Mouse (Mus musculus) neural tube, embryonic 12.5 days (tissue): ENCODE measurements around the gene Cryzl2. TPM values are rescaled to one million over a fixed set of nuclear protein-coding genes. Genes with fewer than 3 reads are reported as not detected.

Source experiments
- ATAC-seq: fragments of 200-750 bp; cut with Nextera tagmentation; 2 replicates; pipeline ENCODE4 v1.8.0; 2017; ENCODE audit warnings: low read depth, mild to moderate bottlenecking, moderate TSS enrichment, moderate library complexity; ENCODE audit not compliant: low FRiP score
- H3K27ac ChIP-seq: fragments of 300-500 bp; sonication (generic); 2 replicates; pipeline ENCODE4 v1.5.1; 2016
- H3K27me3 ChIP-seq: fragments of 300-500 bp; sonication (generic); replicated peaks from 2 replicates; pipeline ENCODE4 v1.6.1; 2016; ENCODE audit warnings: mild to moderate bottlenecking
- H3K36me3 ChIP-seq: fragments of 300-500 bp; sonication (generic); 2 replicates; pipeline ENCODE4 v1.6.1; 2016; ENCODE audit warnings: mild to moderate bottlenecking
- H3K4me1 ChIP-seq: fragments of 300-500 bp; sonication (generic); 2 replicates; pipeline ENCODE4 v1.6.1; 2016
- H3K4me2 ChIP-seq: fragments of 300-500 bp; sonication (generic); replicated peaks from 2 replicates; pipeline ENCODE4 v1.6.1; 2016; ENCODE audit warnings: mild to moderate bottlenecking
- H3K4me3 ChIP-seq: fragments of 300-500 bp; sonication (generic); 2 replicates; pipeline ENCODE4 v1.5.1; 2016
- H3K9ac ChIP-seq: fragments of 300-500 bp; sonication (generic); 2 replicates; pipeline ENCODE4 v1.6.1; 2016; ENCODE audit warnings: mild to moderate bottlenecking
- H3K9me3 ChIP-seq: fragments of 300-500 bp; sonication (generic); 2 replicates; pipeline ENCODE4 v1.6.1; 2016; ENCODE audit warnings: mild to moderate bottlenecking
- WGBS: fragments of 180-500 bp; shearing (Covaris S2); methylation state at CpG from one replicate; pipeline ENCODE4 v1.1.7; 2016; 5-methylcytosine and 5-hydroxymethylcytosine counted together
- polyA plus RNA-seq: library from polyadenylated mRNA; unstranded; fragments of >200 nt; fragmentation: Nextera tagmentation; extraction: Ambion mirVana; gene quantifications from 2 replicates; pipeline ENCODE4 v1.2.1, GENCODE M21; 2016

Gene Cryzl2
- polyA plus RNA-seq, 1 experiment from 2014 or later, result 9.0 TPM

GRCm38 (mm10) chr1:157444632-157445300 lies 13.6 kb upstream of the Cryzl2 start:
- no peak overlapping the region for H3K9ac ChIP-seq
- H3K4me1 ChIP-seq, result peaks cover 28% of the 10 kb centered on the region
- H3K27ac ChIP-seq, result no peak overlapping the region
- H3K4me2 ChIP-seq, result no peak overlapping the region
- no peaks in the 10 kb centered on the region for H3K36me3 ChIP-seq
- no peak overlapping the region for H3K4me3 ChIP-seq
- WGBS, result 70% methylated on average over 13 of the region's 13 CpGs
- H3K27me3 ChIP-seq, result no peaks in the 10 kb centered on the region
- H3K9me3 ChIP-seq, result no peaks in the 10 kb centered on the region
- ATAC-seq, result no peak

- WGBS, result 94% methylated on average over 6 of the region's 6 CpGs
- ATAC-seq, result no peak
- peaks cover 31% of the 10 kb centered on the region for H3K4me1 ChIP-seq
- no peaks in the 10 kb centered on the region for H3K9me3 ChIP-seq
- H3K27ac ChIP-seq, result no peak overlapping the region
- no peak overlapping the region for H3K4me3 ChIP-seq
- no peaks in the 10 kb centered on the region for H3K36me3 ChIP-seq
- H3K27me3 ChIP-seq, result no peaks in the 10 kb centered on the region
- no peak overlapping the region for H3K4me2 ChIP-seq
- no peak overlapping the region for H3K9ac ChIP-seq
Measured at GRCm38 (mm10) chr1:157445398-157445910, 12.9 kb upstream of the Cryzl2 start.

- H3K4me1 ChIP-seq, result peaks cover 33% of the 10 kb centered on the region
- no peak overlapping the region for H3K4me3 ChIP-seq
- no peaks in the 10 kb centered on the region for H3K27me3 ChIP-seq
- no peak overlapping the region for H3K27ac ChIP-seq
- H3K36me3 ChIP-seq, result no peaks in the 10 kb centered on the region
- no peaks in the 10 kb centered on the region for H3K9me3 ChIP-seq
- H3K9ac ChIP-seq, result no peak overlapping the region
- H3K4me2 ChIP-seq, result no peak overlapping the region
- no peak for ATAC-seq
- 70% methylated on average over 7 of the region's 7 CpGs for WGBS
Measured at GRCm38 (mm10) chr1:157446325-157446724, 12.1 kb upstream of the Cryzl2 start.

DNA sequence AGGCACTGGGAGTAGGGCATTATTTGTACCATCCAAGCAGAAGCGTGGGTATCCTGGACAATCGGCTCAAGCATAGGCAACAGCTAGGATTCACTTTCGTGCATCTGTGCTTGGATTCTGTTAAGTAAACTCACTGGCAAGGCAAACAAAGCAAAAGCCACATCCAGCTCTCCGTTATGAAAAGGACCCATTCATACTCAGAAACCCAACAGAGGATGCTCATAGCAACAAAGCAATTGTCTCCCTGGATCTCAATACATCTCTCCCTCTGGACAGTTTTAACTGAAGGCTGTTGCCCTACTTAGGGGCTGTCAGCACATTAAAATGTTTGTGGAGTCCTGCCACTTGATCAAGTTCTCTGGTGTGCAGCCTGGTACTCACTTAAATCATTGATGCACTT lies 11.2 kb upstream of the Cryzl2 start:
- no peak overlapping the region for H3K27ac ChIP-seq
- no peak overlapping the region for H3K4me2 ChIP-seq
- H3K4me1 ChIP-seq, result peaks cover 33% of the 10 kb centered on the region
- H3K9ac ChIP-seq, result no peak overlapping the region
- H3K36me3 ChIP-seq, result no peaks in the 10 kb centered on the region
- 41% methylated on average over 4 of the region's 4 CpGs for WGBS
- H3K4me3 ChIP-seq, result no peak overlapping the region
- no peak for ATAC-seq
- H3K9me3 ChIP-seq, result no peaks in the 10 kb centered on the region
- no peaks in the 10 kb centered on the region for H3K27me3 ChIP-seq

DNA sequence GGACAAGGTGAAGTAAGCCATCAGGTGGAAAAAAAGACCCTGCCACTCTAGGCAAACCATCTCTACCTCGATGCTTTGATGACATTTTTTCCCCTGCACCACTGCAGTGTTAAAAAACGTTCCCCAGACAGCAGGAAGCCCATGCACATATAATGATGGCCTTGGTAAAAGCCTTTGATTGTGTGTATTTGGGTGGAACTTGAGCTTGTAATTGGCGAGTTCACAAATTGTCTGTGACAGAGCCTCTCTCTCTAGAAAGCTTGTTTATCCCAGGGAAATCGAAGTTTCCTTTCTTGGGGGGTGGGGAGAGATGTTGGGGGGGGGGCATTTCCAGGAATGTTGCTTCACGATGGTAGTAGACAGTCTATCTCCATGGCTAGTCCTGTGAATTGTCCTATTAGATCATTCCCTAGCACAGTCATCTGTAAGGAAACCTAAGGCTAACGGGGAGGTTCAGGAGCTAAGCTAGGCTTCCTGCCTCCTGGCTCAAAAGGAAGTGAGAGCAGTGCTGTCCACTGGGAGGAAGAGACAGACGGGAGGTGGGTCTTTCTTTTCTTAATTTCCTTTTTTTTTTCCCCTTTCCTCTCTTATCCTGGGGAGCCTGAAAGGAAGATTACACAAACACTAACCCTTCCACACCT lies 10.1 kb upstream of the Cryzl2 start:
- Histone ChIP-seq H3K27ac (no peak overlapping the region), H3K36me3 (no peaks in the 10 kb centered on the region), H3K9ac (no peak overlapping the region), H3K4me1 (peaks cover 31% of the 10 kb centered on the region), H3K4me2 (no peak overlapping the region), H3K9me3 (no peaks in the 10 kb centered on the region), H3K27me3 (no peaks in the 10 kb centered on the region), H3K4me3 (no peak overlapping the region)
- 29% methylated on average over 7 of the region's 7 CpGs for WGBS
- no peak for ATAC-seq

DNA sequence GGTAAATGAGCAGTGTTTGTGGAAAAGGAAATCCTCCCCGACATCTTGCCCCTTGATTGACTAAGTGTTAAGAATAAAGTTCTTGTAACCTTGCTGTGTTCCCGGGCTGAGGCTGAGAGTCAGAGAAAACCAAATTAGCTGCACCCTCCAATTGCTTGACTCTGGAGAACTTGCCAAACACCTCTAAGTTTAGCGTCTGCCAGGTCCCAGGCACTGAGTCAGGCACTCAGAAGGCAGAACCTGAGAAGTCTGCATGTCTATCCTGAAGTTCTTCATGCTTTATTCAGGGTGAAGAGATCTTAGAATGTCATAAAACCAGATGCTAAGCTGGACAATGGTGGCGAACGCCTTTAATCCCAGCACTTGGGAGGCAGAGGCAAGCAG lies 9.6 kb upstream of the Cryzl2 start:
- Histone ChIP-seq H3K27me3 (no peaks in the 10 kb centered on the region), H3K9me3 (no peaks in the 10 kb centered on the region), H3K36me3 (no peaks in the 10 kb centered on the region), H3K4me2 (no peak overlapping the region), H3K9ac (no peak overlapping the region), H3K4me1 (peaks cover 27% of the 10 kb centered on the region), H3K27ac (no peak overlapping the region), H3K4me3 (no peak overlapping the region)
- ATAC-seq, result no peak
- WGBS, result 80% methylated on average over 5 of the region's 5 CpGs

GRCm38 (mm10) chr1:157449532-157449931 lies 8.8 kb upstream of the Cryzl2 start:
- no peak overlapping the region for H3K4me3 ChIP-seq
- H3K4me2 ChIP-seq, result peak overlapping the region; percentile 44
- peaks cover 27% of the 10 kb centered on the region for H3K4me1 ChIP-seq
- no peak overlapping the region for H3K9ac ChIP-seq
- no peaks in the 10 kb centered on the region for H3K36me3 ChIP-seq
- no peak for ATAC-seq
- WGBS, result 14% methylated on average over 10 of the region's 10 CpGs
- no peaks in the 10 kb centered on the region for H3K9me3 ChIP-seq
- no peak overlapping the region for H3K27ac ChIP-seq
- H3K27me3 ChIP-seq, result no peaks in the 10 kb centered on the region

DNA sequence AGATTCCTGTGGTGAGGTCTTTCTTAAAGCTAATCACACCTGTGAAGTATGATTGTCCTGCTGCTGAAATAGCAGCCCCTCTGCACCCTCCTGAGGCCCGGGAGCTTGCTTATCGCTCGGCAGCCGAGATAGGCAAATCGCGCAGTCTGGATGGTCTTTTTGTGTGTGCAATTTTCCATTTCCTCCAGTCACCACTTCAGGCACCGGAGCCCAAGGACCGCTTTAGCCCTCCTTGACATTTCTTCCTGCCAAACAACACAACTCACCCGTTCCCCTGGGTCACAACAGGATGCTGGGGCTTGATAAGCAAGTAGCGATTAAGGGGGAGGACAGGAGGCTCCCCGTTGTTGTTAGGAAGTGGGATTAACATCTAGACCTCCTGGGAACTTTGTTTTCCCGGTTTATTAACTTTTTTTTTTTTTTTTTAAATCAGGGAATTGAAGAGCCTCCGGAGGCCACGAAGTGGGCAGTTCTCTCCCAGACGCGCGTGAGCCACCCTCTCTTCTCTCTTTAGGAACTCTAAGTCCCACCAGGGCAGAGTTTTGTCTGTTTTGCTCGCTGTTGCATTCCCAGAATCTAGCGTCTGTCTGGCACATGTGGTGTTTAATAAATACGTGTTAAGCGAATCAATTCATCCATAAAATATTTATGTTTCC lies 8.3 kb upstream of the Cryzl2 start:
- Histone ChIP-seq H3K36me3 (no peaks in the 10 kb centered on the region), H3K4me3 (no peak overlapping the region), H3K9ac (no peak overlapping the region), H3K4me1 (peaks cover 27% of the 10 kb centered on the region), H3K27me3 (no peaks in the 10 kb centered on the region), H3K27ac (no peak overlapping the region), H3K4me2 (peak overlapping the region; percentile 44), H3K9me3 (no peaks in the 10 kb centered on the region)
- ATAC-seq, result no peak
- WGBS, result 11% methylated on average over 21 of the region's 21 CpGs

DNA sequence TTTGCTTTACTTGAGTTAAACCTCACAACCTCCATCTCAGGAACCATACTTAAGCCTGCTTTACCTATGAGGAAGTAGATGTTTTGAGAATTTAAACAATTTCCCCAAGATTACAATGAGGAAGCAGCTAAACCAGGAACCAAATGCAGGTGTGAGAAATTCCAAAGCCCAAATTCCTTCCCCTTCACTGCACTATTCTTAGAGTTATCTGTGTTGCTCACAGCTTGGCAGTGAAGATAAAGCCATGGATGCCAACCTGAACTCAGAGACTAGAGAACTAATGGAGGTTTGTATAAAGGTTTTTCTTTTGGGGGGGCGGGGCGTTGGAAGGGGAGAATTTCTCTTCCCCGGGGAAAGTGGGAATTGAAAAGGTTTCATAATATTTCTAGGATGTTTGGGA lies 6.1 kb upstream of the Cryzl2 start:
- Histone ChIP-seq H3K9ac (no peak overlapping the region), H3K36me3 (no peaks in the 10 kb centered on the region), H3K4me3 (no peak overlapping the region)

DNA sequence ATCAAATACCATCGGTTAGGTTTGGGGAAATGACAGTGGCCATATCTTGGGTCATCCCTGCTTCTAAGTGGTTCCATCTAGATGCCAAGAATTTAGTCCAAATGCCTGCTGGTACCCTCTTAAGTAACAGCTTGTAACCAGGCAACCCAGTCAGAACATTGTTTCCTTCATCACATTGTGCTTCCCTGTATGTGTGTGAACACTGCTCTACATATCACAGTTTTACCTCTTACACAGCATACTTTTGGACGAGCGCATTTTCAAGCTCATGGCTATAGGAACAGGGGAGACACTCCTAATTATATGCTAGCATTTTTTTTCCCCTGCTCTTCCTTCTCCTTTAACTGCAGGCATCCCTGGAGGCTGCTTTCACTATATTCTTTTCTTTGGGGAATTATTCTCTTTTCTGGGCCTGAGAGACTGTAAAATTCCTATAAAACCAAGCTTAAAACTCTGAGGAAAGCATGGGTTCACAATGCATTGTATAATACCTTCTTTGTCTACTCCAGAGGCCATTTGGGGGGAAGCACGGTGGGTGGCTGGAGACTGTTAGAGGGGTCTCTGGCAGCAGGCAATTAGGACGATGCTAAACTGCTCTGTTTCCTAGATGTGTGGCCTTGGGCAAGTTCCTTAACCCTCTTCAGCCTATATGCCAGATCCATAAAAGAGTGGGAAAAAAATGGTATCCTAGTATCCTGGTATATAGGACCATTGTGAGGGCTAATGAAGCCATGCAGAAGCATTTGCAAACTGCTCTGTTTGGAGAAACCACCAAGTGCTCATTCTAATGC lies 5.4 kb upstream of the Cryzl2 start:
- peaks cover 21% of the 10 kb centered on the region for H3K4me1 ChIP-seq
- no peak overlapping the region for H3K9ac ChIP-seq
- no peaks in the 10 kb centered on the region for H3K9me3 ChIP-seq
- H3K27ac ChIP-seq, result no peak overlapping the region
- WGBS, result 30% methylated on average over 5 of the region's 5 CpGs
- no peak overlapping the region for H3K4me2 ChIP-seq
- H3K36me3 ChIP-seq, result no peaks in the 10 kb centered on the region
- ATAC-seq, result peak; percentile 55; the same call in 1 of the 2 replicates
- no peak overlapping the region for H3K4me3 ChIP-seq
- H3K27me3 ChIP-seq, result no peaks in the 10 kb centered on the region

More for the DNA sequence above, 6.1 kb upstream of the Cryzl2 start:
- no peak for ATAC-seq
- 82% methylated on average over 3 of the region's 3 CpGs for WGBS
- Histone ChIP-seq H3K27ac (no peak overlapping the region), H3K27me3 (no peaks in the 10 kb centered on the region), H3K9me3 (no peaks in the 10 kb centered on the region), H3K4me1 (peaks cover 21% of the 10 kb centered on the region), H3K4me2 (no peak overlapping the region)

GRCm38 (mm10) chr1:157454876-157455275 lies 3.5 kb upstream of the Cryzl2 start:
- WGBS, result 73% methylated on average over 6 of the region's 6 CpGs
- H3K9me3 ChIP-seq, result no peaks in the 10 kb centered on the region
- no peaks in the 10 kb centered on the region for H3K27me3 ChIP-seq
- H3K9ac ChIP-seq, result no peak overlapping the region
- no peak overlapping the region for H3K4me2 ChIP-seq
- H3K27ac ChIP-seq, result no peak overlapping the region
- ATAC-seq, result no peak
- no peaks in the 10 kb centered on the region for H3K36me3 ChIP-seq
- peaks cover 25% of the 10 kb centered on the region for H3K4me1 ChIP-seq
- no peak overlapping the region for H3K4me3 ChIP-seq

DNA sequence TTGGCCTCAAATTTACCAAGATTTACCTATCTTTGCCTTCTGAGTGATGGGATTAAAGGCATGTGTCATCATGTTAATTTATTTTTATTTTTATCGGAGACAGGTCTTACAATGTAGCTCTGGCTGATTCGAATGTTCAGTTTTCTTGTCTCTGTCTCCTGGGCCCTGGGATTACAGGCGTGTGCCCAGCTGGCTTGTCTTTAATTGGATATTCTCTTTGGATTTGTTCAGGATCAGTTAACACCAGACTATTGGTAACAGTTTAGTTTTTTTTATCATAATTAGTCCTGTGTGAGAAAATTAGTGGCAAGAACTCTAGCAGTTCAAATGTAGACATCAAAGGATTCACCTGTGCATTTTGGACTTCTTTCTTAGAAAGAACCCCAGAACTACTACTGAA lies 588 bp upstream of the Cryzl2 start:
- Histone ChIP-seq H3K36me3 (no peaks in the 10 kb centered on the region), H3K4me3 (no peak overlapping the region), H3K4me2 (no peak overlapping the region), H3K9ac (no peak overlapping the region), H3K9me3 (no peaks in the 10 kb centered on the region), H3K27me3 (no peaks in the 10 kb centered on the region), H3K27ac (no peak overlapping the region), H3K4me1 (peaks cover 12% of the 10 kb centered on the region; the same call in 1 of the 2 replicates)
- WGBS, result 66% methylated on average over 3 of the region's 3 CpGs
- ATAC-seq, result no peak
